Mouse (Mus musculus) heart, adult 2 months (tissue): Measurements from ENCODE around the gene Muc4. TPM values are rescaled to one million over a fixed set of nuclear protein-coding genes. Genes with fewer than 3 reads are reported as not detected.
A peak's percentile ranks its signal among the peaks of the same experiment; 100 is the strongest.

ENCODE experiments used
- DNase-seq, 2 experiments: peaks; one replicate each; pipeline ENCODE4 v3.0.0; 2021
- H3K27ac ChIP-seq: fragments of 200-600 bp; 2 replicates; pipeline ENCODE4 v1.8.1; 2022
- H3K27me3 ChIP-seq: fragments of 200-500 bp; 2 replicates; pipeline ENCODE4 v1.6.1; 2012; ENCODE audit warnings: mild to moderate bottlenecking, low read length, inconsistent platforms, mixed read lengths; ENCODE audit not compliant: control insufficient read depth, insufficient read depth
- H3K36me3 ChIP-seq: fragments of 200-500 bp; 2 replicates; pipeline ENCODE4 v1.6.1; 2012; ENCODE audit warnings: low read length, inconsistent platforms; ENCODE audit not compliant: control insufficient read depth, insufficient read depth
- H3K4me1 ChIP-seq: fragments of 200-500 bp; 2 replicates; pipeline ENCODE4 v1.6.1; 2011; ENCODE audit warnings: low read length; ENCODE audit not compliant: control insufficient read depth, insufficient read depth
- H3K4me3 ChIP-seq: fragments of 200-600 bp; 2 replicates; pipeline ENCODE4 v1.8.1; 2022
- H3K79me2 ChIP-seq: fragments of 200-500 bp; replicated peaks from 2 replicates; pipeline ENCODE4 v1.6.1; 2012; ENCODE audit warnings: mild to moderate bottlenecking, inconsistent platforms, low read length, moderate library complexity, mixed read lengths; ENCODE audit not compliant: control insufficient read depth, insufficient read depth
- H3K9ac ChIP-seq: fragments of 200-500 bp; 2 replicates; pipeline ENCODE4 v1.6.1; 2012; ENCODE audit warnings: low read depth, mild to moderate bottlenecking, control low read depth, inconsistent platforms, low read length, mixed read lengths
- CTCF ChIP-seq: fragments of 200-600 bp; IDR thresholded peaks from 2 replicates; pipeline ENCODE4 v1.8.1; 2022; ENCODE audit warnings: antibody characterized with exemption, mild to moderate bottlenecking, moderate library complexity
- EP300 ChIP-seq: fragments of 200-500 bp; IDR thresholded peaks from 2 replicates; pipeline ENCODE4 v1.6.1; 2011; ENCODE audit warnings: low read depth, low read length, control low read depth; ENCODE audit not compliant: insufficient read depth
- POLR2A ChIP-seq: fragments of 200-500 bp; IDR thresholded peaks from 2 replicates; pipeline ENCODE4 v1.6.1; 2011; ENCODE audit warnings: mild to moderate bottlenecking, low read depth, low read length, control low read depth; ENCODE audit not compliant: insufficient read depth
- WGBS: fragments of 180-500 bp; shearing (Covaris S2); methylation state at CpG from one replicate; pipeline ENCODE4 v1.1.7; 2018; 5-methylcytosine and 5-hydroxymethylcytosine counted together
- intact Hi-C: fragments of 180-260 bp; cut with DNase I; formaldehyde crosslinking; loops from one replicate; pipeline ENCODE4 v1.15.1; 2025
- long read RNA-seq: library from polyadenylated mRNA; stranded (forward); transcript quantifications from one replicate; pipeline ENCODE4 v2.0.0, GENCODE M21; 2021
- polyA plus RNA-seq: library from polyadenylated mRNA; depleted of rRNA; stranded (reverse); fragments of >200 nt; gene quantifications from 2 replicates; pipeline ENCODE4 v1.2.3, GENCODE M21; 2012; rRNA removed
- total RNA-seq, 2 experiments: library from RNA; stranded (reverse); gene quantifications; 2 replicates each; pipeline ENCODE4 v1.2.3; 2021

Muc4 gene
- total RNA-seq = under 1 TPM; 0.18 to 0.21 TPM
- polyA plus RNA-seq = 0.23 and 2.5 TPM in 2 replicates
- long read RNA-seq, partial matches to known transcripts = 0 of 1 reads
- long read RNA-seq, other reads (novel, unspliced or antisense) = 1 of 1 reads

- H3K4me1 ChIP-seq = no peaks in the 10 kb centered on the region
- no peak within 1 kb of the TSS for H3K4me3 ChIP-seq
- H3K79me2 ChIP-seq = no peaks in the 10 kb centered on the region
- H3K27me3 ChIP-seq = no peaks in the 10 kb centered on the region
- H3K27ac ChIP-seq = no peak within 1 kb of the TSS
- TF ChIP-seq CTCF (no peak), EP300 (no peak), POLR2A (no peak)
- 84% methylated on average over 2 of the region's 2 CpGs for WGBS
- H3K36me3 ChIP-seq = no peaks in the 10 kb centered on the region
- H3K9ac ChIP-seq = no peak within 1 kb of the TSS
- intact Hi-C loops = no loop called here
- no peak for DNase-seq
These were observed at the start of gene Muc4 for GRCm38 (mm10) chr16:32735586-32735985. Gene Muc4 (plus strand): TSS chr16:32735886.

GRCm38 (mm10) chr16:32685998-32686397 is 49.7 kb upstream of the Muc4 start:
- no peak for TF ChIP-seq EP300
- TF ChIP-seq POLR2A = no peak
- no peak for TF ChIP-seq CTCF
- H3K9ac ChIP-seq = no peak overlapping the region
- intact Hi-C loops = no loop called here
- H3K4me1 ChIP-seq = no peaks in the 10 kb centered on the region
- no peaks in the 10 kb centered on the region for H3K36me3 ChIP-seq
- H3K79me2 ChIP-seq = no peaks in the 10 kb centered on the region
- whole genome bisulfite sequencing = 61% methylated on average over 5 of the region's 5 CpGs
- H3K27me3 ChIP-seq = no peaks in the 10 kb centered on the region
- H3K27ac ChIP-seq = no peak overlapping the region
- H3K4me3 ChIP-seq = no peak overlapping the region
- DNase-seq = no peak

GRCm38 (mm10) chr16:32687221-32687620 is 48.5 kb upstream of the Muc4 start:
- H3K27me3 ChIP-seq = no peaks in the 10 kb centered on the region
- H3K36me3 ChIP-seq = no peaks in the 10 kb centered on the region
- WGBS = 75% methylated on average over 5 of the region's 5 CpGs
- no peak overlapping the region for H3K27ac ChIP-seq
- H3K9ac ChIP-seq = no peak overlapping the region
- DNase-seq = no peak
- TF ChIP-seq POLR2A (no peak), CTCF (no peak), EP300 (no peak)
- no peaks in the 10 kb centered on the region for H3K4me1 ChIP-seq
- no peak overlapping the region for H3K4me3 ChIP-seq
- intact Hi-C loops = no loop called here
- no peaks in the 10 kb centered on the region for H3K79me2 ChIP-seq

GRCm38 (mm10) chr16:32688770-32689169 is 46.9 kb upstream of the Muc4 start:
- 55% methylated on average over 4 of the region's 4 CpGs for WGBS
- no peak for DNase-seq
- H3K36me3 ChIP-seq = no peaks in the 10 kb centered on the region
- H3K27me3 ChIP-seq = no peaks in the 10 kb centered on the region
- TF ChIP-seq EP300 (no peak), POLR2A (no peak), CTCF (no peak)
- intact Hi-C loops = loop anchor here (1.0 kb wide), 1 partner anchor 50 kb away; no protein-coding TSS in a partner anchor
- H3K4me3 ChIP-seq = no peak overlapping the region
- no peak overlapping the region for H3K27ac ChIP-seq
- H3K4me1 ChIP-seq = no peaks in the 10 kb centered on the region
- no peak overlapping the region for H3K9ac ChIP-seq
- H3K79me2 ChIP-seq = no peaks in the 10 kb centered on the region

GRCm38 (mm10) chr16:32689501-32689900 is 46.2 kb upstream of the Muc4 start:
- intact Hi-C loops = loop anchor here (1.0 kb wide), 1 partner anchor 51 kb away; no protein-coding TSS in a partner anchor
- DNase-seq = peak; percentile 48 to 64
- Histone ChIP-seq H3K4me3 (no peak overlapping the region), H3K4me1 (no peaks in the 10 kb centered on the region), H3K27me3 (no peaks in the 10 kb centered on the region), H3K27ac (no peak overlapping the region), H3K9ac (no peak overlapping the region), H3K79me2 (no peaks in the 10 kb centered on the region), H3K36me3 (no peaks in the 10 kb centered on the region)
- 4% methylated on average over 9 of the region's 9 CpGs for WGBS
- no peak for TF ChIP-seq EP300
- TF ChIP-seq CTCF = peak; percentile 93

GRCm38 (mm10) chr16:32696841-32697464 is 38.7 kb upstream of the Muc4 start:
- Histone ChIP-seq H3K4me1 (no peaks in the 10 kb centered on the region), H3K79me2 (no peaks in the 10 kb centered on the region), H3K27me3 (no peaks in the 10 kb centered on the region), H3K36me3 (no peaks in the 10 kb centered on the region), H3K4me3 (no peak overlapping the region), H3K27ac (no peak overlapping the region), H3K9ac (no peak overlapping the region)
- TF ChIP-seq EP300 = no peak
- peak; percentile 86 for TF ChIP-seq CTCF
- WGBS = 18% methylated on average over 7 of the region's 7 CpGs
- no peak for DNase-seq
- intact Hi-C loops = loop anchor here (5.0 kb wide), 2 partner anchors 115 to 180 kb away; partner anchors contain the start of genes Fyttd1, Rubcn and Smbd1
